Mouse (Mus musculus) 416B (cell line): Measurements from ENCODE around the gene Chd1l.

Experiments
- DNase-seq: peaks from one replicate; pipeline ENCODE4 v3.0.0; 2011; ENCODE audit warnings: low read depth

Gene Chd1l

DNA sequence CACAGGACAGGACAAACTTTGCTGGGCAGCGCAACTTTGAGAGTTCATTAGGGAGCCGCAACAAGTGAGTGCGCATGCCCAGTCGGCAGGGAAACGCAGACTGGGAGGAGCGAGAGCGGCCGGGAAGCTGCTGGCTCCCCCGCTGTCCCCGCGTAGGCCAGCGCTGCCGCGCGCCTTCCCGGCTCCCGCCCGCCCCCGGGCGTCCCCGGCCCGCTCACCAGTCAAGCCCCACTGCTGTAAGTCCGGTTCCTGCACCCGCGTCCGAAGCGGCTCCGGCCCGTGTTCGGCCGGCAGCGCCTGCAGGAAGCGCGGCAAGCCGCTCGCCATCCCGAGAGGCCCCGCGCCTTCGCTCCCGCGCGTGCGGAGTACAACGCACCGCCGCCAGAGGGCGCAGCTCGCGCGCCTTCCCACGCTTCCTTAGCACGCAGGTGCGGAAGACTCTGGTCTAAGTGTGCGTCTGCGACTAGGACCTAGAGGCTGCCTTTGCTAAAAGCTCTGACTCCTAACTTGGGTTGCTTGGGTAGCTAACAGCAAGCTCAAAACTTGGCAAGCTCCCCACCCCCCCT lies at the start of gene Chd1l:
Gene Chd1l (minus strand): TSS at position 359 of the 566 bp plus-strand sequence.
- DNase-seq: peak; percentile 88

DNA sequence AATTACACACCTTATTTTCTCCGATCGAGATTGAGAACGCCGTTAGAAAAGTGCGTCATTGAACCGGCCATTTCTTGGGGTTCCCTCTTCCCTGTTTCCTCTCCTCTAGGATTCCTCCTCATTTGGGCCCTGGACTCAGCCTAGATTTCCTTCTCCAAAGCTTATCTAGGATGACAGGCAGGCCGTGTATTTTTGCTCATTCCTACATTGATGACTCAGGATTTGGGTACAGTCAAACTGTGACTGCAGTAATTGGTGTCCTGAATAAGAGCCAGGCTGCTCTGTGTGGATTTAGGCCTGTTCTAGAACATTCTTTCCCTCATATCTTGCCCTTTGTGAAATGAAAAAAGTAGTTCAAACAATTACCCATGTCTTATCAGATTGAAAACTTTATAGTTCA lies 49.7 kb upstream of the Chd1l start:
- peak; percentile 2 for DNase-seq

- no peak for DNase-seq
Observed at GRCm38 (mm10) chr3:97658426-97659193, 48.6 kb upstream of the Chd1l start.

DNA sequence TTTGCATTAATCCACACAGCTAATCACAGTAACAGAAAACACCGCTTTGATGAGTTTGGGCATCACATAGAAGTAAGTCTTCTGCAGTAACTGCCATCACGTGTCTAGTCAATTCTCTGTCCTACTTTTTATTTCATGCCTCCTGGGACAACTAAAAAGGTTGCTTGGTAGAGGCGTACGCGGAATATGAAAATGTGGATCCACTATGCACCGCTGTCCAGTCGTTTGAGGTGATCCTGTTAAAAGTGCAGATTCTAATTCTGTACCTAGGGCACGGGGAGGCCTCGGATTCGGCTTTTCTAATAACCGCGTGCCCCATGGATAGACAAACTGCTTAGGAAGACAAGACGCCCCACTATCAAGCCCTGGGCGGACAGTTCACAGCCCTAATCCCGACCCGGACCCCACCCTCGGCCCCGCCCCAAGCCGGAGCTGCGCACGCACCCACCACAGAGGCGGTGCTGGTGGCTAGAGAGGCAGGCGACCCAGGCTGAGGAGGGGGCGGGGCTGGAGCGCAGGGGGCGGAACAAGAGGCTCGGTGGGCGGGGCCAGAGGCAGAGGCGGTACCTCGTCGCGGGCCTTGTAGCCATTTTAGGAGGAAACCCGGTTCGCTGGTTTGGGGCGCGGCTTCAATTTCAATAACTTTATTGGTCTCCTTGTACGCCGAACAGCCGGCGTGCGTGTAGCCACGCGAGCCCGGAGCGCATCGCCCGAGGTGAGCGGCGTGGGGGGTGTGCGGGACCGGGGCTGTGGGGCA lies 47.8 kb upstream of the Chd1l start, which contains the start of gene Prkab2:
Gene Prkab2 (plus strand): TSS at position 539 of the 757 bp plus-strand sequence.
- DNase-seq: peak; percentile 98

- peak; percentile 48 for DNase-seq
Observed at GRCm38 (mm10) chr3:97654901-97655300, 44.9 kb upstream of the Chd1l start.

DNA sequence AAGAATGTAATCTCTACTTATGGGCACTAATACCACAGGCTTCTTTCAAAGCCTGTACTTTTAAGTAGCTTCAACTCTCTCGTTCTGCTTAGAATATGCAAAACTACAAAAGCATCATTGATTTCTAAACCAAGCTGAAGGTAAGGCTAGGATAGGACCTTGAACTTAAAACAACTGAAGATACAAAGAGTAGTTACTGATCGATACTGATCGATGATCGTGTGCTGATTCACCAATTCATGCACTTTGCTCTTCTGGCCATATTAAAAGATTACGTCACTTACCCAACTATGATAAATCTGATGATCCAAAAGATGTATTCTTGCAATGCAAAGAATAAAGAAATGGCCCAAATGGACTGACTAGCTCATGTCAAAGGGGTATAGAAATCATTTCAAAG lies 43.8 kb upstream of the Chd1l start:
- no peak for DNase-seq

- DNase-seq: no peak
Observed at GRCm38 (mm10) chr3:97651604-97652003, 41.6 kb upstream of the Chd1l start.

GRCm38 (mm10) chr3:97649469-97649868 lies 39.5 kb upstream of the Chd1l start:
- DNase-seq: no peak

GRCm38 (mm10) chr3:97649022-97649421 lies 39.0 kb upstream of the Chd1l start:
- no peak for DNase-seq

- no peak for DNase-seq
Observed at GRCm38 (mm10) chr3:97648518-97648917, 38.5 kb upstream of the Chd1l start.

DNA sequence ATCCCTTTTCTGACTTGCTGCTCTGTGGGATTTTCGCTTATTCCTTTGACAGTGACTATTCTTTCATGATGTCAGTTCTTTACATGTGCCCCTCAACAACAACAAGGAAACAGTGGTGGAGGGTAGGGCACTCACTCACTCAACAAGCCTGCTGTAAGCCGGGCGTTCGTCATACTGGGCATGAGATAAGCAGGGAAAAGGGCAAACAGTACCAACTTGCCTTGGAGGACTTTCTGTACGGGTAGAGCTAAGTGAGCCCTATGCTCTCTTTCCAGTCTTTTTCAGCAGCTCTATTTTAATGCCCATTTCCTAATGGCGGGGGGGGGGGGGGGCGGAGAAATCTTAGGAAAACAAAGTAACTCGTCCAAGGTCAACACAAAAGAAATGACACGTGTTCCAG lies 32.0 kb upstream of the Chd1l start:
- no peak for DNase-seq

- DNase-seq: no peak
Observed at GRCm38 (mm10) chr3:97641396-97641795, 31.4 kb upstream of the Chd1l start.

DNA sequence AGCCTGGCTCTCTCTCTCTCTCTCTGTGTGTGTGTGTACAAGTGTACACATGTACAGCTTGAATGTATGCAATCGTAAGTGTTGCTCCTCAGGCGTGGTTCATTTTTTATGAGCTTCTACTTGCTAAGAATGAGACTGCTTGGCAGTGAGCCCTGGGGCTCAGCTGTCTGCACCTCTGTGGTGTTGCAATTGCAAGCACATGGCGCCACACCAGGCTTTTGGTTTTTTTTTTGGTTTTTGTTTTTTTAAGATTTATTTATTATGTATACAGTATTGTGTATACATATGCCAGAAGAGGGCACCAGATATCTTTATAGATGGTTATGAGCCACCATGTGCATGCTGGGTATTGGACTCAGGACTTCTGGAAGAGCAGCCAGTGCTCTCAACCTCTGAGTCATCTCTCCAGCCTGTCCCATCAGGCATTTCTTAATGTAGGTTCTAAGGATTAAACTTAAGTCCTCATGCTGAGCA lies 24.3 kb upstream of the Chd1l start:
- DNase-seq: peak; percentile 75

- DNase-seq: no peak
Observed at GRCm38 (mm10) chr3:97633456-97633855, 23.5 kb upstream of the Chd1l start.

GRCm38 (mm10) chr3:97631258-97631860 lies 21.4 kb upstream of the Chd1l start:
- peak; percentile 36 for DNase-seq

- DNase-seq: no peak
Observed at GRCm38 (mm10) chr3:97630746-97631145, 20.7 kb upstream of the Chd1l start.

DNA sequence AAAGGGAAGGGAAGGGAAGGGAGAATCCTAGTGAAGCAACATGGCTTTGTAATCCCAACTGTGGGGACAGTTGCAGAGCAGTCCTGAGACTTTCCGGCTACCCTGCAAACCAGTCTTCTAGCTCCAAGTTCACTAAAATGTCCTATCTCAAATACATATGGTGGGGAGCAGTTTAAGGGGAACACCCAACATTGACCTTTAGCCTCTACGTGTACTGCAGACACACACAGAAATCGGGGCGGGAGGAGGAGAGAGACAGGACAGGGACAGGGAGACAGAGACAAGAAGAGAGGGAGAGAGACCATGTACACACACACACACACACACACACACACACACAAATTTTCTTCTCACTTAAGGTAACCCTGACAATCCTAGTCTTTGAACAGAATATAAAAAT lies 19.9 kb upstream of the Chd1l start:
- DNase-seq: no peak

GRCm38 (mm10) chr3:97628391-97629001 lies 18.5 kb upstream of the Chd1l start, which contains the start of gene Fmo5:
Gene Fmo5, plus strand, starts transcription at chr3:97628804.
- DNase-seq: no peak

- DNase-seq: peak; percentile 12
Observed at GRCm38 (mm10) chr3:97627893-97628292, 17.9 kb upstream of the Chd1l start.

GRCm38 (mm10) chr3:97624611-97625010 lies 14.6 kb upstream of the Chd1l start:
- DNase-seq: no peak

GRCm38 (mm10) chr3:97620657-97621056 lies 10.7 kb upstream of the Chd1l start:
- no peak for DNase-seq

DNA sequence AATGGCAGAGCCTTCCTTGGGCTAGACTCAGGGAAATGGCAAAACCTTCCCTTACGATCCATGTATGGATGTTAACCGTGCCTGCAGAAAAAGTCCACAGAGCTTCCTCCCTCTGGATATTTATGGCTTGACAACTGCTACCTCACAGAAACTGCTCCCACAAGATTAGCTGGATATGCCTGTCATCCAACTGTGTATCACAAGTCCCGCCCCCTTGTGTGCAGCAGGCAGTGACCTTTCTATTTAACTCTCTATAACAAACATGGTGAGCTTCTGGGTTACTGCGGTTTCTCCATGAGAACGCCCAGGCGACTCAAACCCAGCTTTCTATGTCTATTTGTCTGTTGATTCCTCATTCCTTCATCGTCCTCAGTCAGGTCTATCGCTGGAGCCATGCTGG lies 7.9 kb upstream of the Chd1l start:
- DNase-seq: no peak
